Mouse (Mus musculus): ENCODE results near the gene Ccdc191. TPM values are rescaled to one million over a fixed set of nuclear protein-coding genes. Genes with fewer than 3 reads are reported as not detected.

Ccdc191 gene
- total RNA-seq, 2 experiments from 2014 or later = 4.5 to 7.2 TPM

DNA sequence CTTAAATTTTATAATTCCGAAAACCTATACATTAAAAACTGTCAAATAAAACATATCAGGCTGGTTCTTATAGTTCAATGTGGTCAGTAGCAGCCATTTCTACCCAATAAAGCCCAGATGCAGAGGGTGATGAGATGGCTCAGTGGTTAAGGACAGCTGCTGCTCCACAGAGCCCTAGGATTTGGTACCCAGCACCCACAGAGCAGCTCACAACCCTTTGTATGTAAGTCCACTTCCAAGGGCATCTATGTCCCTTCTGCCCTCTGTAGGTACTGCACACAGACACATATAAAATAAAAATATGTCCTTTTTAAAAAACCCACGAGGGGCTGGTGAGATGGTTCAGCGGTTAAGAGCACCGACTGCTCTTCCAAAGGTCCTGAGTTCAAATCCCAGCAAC is 96.7 kb downstream of the Ccdc191 start:
- no peak for DNase-seq

DNA sequence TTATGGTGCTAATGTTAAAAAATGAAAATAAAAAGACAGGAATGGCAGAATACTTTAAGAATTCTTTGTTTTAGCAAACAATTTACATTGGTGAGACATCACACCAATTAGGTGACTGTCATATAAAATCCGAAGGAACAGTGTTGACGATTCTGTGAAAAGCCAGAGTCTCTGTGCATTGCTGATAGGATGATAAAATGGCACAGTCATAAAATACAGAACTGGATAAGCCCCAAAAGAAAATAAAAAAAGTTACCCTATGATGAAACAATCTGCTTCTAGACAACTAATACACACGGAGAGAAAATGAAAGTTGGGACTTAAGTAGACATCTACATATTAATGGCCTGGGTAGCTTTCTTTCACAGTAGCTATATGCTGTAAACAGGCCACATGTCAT is 105.0 kb downstream of the Ccdc191 start:
- no peak for DNase-seq

DNA sequence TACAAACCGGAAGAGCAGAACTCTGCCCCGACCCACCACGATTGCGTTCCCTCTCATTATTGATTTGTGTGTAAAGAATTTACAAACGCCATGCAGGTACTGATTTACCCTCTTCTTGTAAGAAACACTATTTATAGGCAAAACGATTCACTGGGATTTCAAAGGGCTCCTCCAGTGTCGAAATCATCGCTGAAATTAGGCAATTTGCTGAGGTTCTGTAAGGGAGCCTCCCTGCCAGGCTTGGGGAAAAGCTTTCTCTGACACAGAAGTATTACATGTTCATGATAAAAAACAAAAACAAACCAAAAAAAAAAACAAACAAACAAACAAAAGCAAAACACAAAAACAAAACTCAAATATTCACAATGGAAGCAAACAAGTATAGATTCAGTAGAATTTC is 109.5 kb downstream of the Ccdc191 start:
- DNase-seq = peak; percentile 55

DNA sequence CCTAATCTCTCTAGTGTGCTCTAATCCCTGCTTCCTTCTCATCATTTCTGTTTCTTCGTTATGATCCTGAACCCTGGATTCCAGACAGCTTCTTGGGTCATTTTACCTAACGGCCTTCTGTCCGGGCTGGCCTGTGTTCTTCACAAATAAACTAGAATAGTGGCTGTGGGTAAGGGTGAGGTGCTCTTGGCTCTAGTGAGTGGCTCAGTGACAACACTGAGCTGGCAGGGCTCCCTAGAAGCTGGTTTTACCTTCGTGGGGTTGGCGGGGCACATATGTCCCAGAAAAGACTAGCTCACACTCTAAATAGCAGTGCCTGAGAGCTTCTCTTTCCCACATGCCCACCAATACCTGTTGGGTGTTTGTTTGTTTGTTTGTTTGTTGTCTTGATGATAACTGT is 109.9 kb downstream of the Ccdc191 start:
- DNase-seq = peak; percentile 45

DNA sequence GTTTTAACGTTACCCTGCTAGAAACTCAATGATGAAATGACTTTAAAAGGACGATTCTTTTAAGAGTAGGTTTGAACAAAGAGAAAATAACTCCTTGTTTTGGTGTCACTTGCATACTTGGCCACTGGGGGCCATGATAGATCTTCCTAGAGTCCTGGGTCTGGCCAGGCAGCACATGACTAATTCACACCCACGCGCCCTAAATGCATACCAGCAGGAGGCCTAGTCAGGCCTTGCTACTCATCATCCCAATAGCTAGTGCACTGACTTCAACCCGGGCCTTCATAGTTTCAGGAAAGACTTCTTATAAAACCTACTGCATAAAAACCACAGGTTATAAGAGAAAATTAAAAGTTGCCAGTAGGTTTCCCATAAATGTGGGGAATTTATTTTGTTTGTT is 112.5 kb downstream of the Ccdc191 start:
- no peak for DNase-seq

DNA sequence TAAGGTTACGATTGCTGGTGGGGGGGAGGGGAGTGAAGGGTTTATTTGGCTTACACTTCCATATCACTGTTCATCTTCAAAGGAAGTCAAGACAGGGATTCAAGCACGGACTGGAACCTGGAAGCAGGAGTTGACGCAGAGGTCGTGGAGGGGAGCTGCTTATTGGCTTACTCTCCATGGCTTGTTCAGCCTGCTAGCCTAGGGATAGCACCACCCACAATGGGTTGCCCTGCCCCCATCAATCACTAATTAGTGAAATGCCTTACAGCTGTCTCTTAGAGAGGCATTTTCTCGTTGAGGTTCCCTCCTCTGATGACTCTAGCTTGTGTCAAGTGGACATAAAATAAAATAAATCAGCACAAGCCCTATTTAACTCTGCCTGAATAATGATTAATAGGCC is 121.4 kb downstream of the Ccdc191 start:
- no peak for DNase-seq

Small RNAs within 50 kb of the gene (microRNA-seq; reads per million reads assigned to microRNA genes)
- gene Mir3470b = not detected

Other genes starting within 250 kb of the Ccdc191 start
- not detected for gene Tigit, start 225.7 kb upstream of the Ccdc191 start, total RNA-seq (2021)
- not detected for gene Drd3, start 135.8 kb upstream of the Ccdc191 start, total RNA-seq (2021)
- gene Qtrt2, start 37.0 kb downstream of the Ccdc191 start, total RNA-seq (2021) = 10 to 100 TPM; 26.8 to 34.0 TPM
- gene Zdhhc23, start 90.0 kb downstream of the Ccdc191 start, total RNA-seq (2021) = 1 to 10 TPM; 1.5 to 2.2 TPM
- 1 to 10 TPM; 4.5 to 5.3 TPM for gene Gramd1c, start 173.5 kb downstream of the Ccdc191 start, total RNA-seq (2021)
- 10 to 100 TPM; 91.4 to 92.3 TPM for gene Atp6v1a, start 249.9 kb downstream of the Ccdc191 start, total RNA-seq (2021)